Mouse (Mus musculus): ENCODE data around the gene Tnfaip8l2. TPM values are rescaled to one million over a fixed set of nuclear protein-coding genes. Genes with fewer than 3 reads are reported as not detected.

Tnfaip8l2 gene
- 30.8 and 46.2 TPM in 2 replicates for polyA plus RNA-seq (2012; rRNA removed)

DNA sequence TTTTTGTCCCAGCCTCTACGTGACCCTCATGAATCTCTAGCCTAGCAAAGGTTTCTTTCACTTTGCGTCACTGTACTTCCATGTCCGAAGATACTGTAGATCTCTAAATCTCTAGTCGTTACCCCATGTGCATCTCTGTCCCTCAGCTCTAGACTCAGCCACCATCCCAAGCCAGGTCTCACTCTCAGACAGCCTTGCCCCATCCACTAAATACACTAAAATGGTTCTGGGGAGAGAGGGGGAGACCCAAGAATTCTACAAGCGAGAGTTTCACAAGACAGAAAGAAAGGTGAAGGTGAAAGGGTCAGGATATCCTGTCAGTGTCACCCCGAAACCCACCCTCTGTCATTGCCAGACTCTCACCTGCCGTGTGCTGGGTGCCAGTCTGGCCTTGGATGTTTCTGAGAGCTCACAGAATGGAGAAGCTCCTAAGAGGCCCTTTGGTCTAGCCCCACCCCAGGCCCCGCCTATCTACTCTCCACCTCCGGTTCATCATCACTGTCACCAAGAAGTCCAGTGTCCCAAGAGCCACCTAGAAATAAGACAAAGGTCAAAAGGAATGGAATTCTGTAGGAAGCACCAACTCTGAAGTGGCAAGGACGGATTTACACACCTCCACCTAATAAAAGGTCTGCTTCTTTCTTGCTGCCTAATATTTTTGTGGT lies at the start of gene Tnfaip8l2:
Tnfaip8l2 (minus strand) TSS at position 409 of the 665 bp plus-strand sequence.
- no peak for DNase-seq (ENCODE audit: low read depth, low spot score)
- WGBS: 71% methylated on average over 10 of the region's 10 CpGs

DNA sequence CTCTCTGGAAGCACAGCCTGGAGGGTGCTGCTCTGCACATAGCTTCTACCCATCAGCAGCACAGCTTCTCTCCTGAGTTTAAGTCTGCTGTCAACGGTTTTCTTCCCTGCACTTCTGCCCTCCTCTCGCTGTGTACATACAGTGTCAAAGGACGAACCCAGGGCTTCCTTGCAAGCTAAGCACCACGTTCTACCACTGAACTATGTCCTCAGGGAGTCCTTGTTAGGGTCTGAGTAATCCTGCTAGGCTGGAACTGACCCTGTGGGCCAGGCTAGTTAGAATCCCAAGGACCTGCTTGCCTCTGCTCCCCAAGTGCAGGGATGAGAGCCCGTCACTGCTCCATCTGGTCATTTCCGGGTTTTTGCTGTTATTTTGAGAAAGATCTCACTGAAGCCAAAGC lies 44.7 kb upstream of the Tnfaip8l2 start:
- WGBS: 92% methylated on average over 6 of the region's 6 CpGs
- DNase-seq (ENCODE audit: low read depth, low spot score): no peak

DNA sequence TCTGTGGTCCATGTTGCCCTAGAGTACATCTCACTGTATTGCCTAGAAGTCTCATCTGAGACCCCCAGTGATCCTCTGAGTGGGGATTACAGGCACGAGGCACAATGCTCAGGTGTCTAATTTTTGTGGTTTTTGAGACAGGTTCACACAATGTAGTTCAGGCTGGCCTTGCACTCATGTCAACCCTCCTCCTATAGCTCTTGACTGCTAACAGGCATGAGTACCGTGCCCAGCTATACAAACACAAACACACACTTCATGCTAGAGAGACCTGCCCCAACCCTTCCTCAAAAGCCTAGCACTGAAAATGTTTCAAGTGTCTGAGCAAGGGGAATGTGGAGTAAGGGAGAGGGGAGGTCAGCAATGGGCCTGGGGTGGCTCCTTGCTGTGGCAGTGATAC lies 43.9 kb upstream of the Tnfaip8l2 start:
- 86% methylated on average over 2 of the region's 2 CpGs for whole genome bisulfite sequencing
- DNase-seq (ENCODE audit: low read depth, low spot score): no peak

DNA sequence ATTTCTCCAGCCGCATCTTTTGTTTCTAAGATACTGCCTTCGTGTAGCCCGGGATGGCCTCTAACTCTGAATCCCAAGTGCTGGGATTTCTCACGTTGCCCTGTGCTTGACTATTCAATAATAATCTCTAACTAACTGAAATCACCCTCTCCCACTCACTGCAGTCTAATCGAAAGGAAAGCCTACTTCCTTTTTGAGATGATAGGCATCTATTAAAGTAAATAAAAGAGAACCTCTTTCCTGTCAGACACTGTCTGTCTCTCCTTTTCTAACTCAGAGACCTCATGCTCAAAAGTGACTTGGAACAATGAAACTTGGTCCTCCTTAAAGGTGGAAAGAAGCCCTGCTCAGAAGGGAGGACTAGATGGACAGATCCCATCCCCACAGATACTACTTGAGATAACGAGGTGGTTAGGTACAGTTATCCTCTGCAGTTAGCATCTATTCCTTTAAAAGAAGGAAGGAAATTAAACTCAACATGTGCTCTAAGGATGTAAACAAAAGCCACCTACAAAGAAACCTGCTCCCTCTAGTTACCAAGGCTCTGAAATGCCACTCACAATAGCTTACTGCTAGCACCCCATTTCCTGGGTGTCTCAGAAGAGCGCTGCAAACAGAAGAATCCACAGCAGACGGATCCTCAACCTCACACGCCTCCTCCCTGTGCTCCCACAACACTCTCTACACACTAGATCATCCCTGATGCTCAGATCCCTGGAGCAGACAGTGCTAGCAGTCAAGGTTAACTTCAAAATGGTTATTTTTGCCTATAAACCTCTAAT lies 42.8 kb upstream of the Tnfaip8l2 start:
- DNase-seq (ENCODE audit: low read depth, low spot score): no peak
- 86% methylated on average over 9 of the region's 9 CpGs for WGBS

DNA sequence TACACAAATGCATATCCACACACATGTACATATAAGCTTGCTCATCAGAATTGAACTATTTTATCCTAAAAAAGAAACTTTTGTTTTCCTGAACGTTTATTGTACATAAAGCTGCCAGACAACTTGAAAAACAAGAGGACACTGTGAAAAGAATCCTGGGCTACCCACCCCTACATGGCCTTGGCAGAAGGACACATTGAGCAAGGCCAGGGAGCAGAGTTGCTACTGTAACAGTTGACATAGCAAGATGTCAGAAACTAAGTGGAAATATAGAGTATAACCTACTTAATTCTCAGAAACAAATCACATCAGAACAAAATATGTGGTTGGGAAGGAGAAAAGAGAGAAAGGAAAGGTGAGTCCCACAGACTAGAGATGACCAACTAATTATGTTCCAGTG lies 39.7 kb upstream of the Tnfaip8l2 start:
- WGBS: 58% methylated on average over 1 of the region's 1 CpGs
- no peak for DNase-seq (ENCODE audit: low read depth, low spot score)

DNA sequence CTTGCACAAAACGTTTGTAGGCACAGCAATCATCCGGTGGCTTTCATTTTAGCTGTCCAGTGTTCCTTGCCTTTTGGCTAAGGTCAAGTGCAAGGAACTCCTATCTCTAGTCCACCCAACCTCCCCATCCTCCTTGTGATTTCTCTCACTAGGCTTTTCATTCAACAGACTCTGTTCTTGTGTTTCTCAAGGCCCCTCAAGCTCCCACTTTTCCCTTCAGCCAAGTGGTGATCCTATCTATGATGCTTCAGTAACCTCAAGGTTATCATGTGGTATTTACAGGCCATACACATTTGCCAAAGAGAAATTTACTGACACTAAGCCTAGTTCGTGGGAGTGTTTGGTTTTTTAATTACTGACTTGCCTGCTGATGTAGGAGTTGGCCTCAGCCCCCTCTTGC lies 37.7 kb upstream of the Tnfaip8l2 start:
- no peak for DNase-seq (ENCODE audit: low read depth, low spot score)
- 57% methylated on average over 3 of the region's 3 CpGs for whole genome bisulfite sequencing

DNA sequence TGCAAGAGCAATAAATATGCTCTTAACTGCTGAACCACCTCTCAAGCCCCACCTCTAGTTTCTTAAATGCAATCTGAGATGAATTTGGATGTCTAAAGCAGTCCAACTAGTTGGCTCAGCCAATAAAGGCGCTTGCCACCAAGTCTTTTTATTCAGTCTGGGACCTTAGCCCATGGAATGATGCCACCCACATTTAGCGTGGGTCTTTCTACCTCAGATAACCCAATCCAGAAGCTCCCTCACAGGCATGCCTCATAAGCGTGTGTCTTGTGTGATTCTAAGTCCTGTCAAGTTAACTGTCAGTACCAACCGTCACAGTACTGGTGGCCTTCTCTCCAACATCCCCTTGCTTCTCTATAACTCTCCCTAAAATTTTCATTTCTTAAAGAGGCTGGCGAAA lies 36.8 kb upstream of the Tnfaip8l2 start:
- no peak for DNase-seq (ENCODE audit: low read depth, low spot score)
- WGBS: 87% methylated on average over 5 of the region's 5 CpGs

DNA sequence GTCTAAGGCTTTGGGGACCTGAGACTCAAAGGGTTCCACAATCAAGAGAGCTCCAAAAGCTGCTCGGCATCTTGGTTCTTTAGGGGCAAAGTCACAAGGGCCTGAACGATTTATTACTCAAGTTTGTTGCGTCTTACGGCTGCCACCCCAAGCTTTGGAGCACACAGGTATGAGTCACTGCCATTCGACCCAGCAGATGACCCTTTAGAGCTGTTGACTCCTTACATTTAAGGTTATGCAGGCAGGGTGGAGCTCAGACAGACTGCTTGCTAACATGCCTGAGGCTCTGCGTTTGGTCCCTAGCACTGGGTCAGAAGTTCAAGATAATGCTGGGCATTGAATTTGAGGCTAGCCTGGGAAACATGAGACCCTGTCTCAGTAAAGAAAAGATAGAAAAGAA lies 35.4 kb upstream of the Tnfaip8l2 start:
- DNase-seq (ENCODE audit: low read depth, low spot score): peak; percentile 42
- 20% methylated on average over 6 of the region's 6 CpGs for WGBS

DNA sequence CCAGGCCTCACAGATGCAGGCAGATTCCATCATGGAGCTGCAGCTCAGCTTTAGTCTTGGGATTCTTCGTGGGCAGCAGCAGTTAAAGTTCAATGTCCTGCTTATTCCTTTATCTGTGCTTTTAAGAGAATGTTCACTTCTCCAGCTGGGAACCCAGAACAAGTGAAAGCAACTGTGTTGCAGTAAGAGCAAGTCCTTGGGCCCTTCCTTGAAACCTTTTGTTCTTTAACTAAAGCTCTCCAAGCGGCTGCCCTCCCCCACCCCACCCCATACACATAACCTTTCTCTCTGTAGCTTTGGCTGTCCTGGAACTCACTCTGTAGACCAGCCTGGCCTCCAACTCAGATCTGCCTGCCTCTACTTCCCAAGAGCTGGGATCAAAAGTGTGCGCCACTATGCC lies 34.3 kb upstream of the Tnfaip8l2 start:
- DNase-seq (ENCODE audit: low read depth, low spot score): no peak
- 78% methylated on average over 3 of the region's 3 CpGs for WGBS

DNA sequence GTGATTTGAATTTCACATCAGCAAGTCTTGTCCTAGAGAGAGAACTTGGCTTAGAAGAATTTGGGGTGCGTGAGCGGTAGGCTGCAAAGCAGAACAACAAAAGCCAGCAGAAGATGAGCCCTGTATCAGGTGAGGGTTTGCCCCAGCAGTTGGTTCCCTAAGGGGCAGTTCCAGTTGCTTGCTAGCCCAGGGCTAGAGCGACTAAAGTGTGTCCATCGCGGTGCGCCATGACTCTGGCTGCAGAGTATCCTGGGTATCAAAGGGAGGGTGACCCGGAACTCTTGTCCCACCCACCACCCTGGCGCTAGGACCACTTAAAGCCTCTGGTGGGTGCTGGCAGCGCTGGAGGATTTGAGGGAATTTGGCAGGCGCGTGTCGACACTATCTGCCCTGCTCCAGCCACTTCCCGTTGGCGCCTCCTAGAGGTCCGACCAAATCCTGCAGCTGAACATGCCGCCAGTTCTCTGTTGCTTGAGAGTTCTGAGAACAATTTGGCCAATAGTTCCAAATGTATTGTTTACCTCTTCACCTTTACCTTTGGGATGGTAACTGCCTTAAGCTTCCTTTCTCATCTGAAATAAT lies 31.9 kb upstream of the Tnfaip8l2 start:
- peak; percentile 46 for DNase-seq (ENCODE audit: low read depth, low spot score)
- 18% methylated on average over 16 of the region's 16 CpGs for WGBS

DNA sequence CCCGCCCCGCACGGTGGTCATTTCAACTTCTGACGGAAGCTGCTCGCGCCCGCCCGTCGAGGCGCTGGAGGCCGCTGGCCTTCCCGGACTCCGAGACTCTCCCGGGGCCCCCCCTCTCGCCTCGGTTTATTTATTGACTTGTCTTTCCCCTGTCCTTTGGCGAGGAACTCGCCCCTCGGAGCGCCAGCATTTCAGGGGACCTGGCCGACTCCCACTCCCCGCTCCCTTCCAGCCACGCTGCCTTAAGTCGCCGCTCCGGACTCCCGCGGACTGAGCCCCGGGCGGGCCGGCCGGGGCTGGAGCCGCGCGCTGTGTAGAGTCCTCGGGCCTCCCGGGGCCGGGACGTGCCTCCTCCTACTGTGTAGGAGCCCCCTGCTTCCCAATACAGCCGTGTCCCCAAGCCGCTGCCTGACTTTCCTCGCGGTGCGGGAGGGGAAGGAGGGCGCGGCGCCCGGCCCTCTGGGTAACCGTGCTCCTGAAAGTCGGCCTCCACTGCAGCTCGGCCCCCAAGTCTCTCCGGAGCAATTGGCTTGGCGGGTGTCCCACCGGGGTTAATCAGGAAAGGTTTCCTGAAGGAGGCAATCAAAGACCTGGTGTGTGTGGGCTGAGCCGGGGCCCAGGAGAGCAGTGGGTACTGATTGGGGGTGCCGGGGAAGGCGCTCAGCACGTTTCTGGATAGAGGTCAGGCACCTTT lies 31.2 kb upstream of the Tnfaip8l2 start:
- DNase-seq (ENCODE audit: low read depth, low spot score): no peak
- 18% methylated on average over 58 of the region's 58 CpGs for WGBS

DNA sequence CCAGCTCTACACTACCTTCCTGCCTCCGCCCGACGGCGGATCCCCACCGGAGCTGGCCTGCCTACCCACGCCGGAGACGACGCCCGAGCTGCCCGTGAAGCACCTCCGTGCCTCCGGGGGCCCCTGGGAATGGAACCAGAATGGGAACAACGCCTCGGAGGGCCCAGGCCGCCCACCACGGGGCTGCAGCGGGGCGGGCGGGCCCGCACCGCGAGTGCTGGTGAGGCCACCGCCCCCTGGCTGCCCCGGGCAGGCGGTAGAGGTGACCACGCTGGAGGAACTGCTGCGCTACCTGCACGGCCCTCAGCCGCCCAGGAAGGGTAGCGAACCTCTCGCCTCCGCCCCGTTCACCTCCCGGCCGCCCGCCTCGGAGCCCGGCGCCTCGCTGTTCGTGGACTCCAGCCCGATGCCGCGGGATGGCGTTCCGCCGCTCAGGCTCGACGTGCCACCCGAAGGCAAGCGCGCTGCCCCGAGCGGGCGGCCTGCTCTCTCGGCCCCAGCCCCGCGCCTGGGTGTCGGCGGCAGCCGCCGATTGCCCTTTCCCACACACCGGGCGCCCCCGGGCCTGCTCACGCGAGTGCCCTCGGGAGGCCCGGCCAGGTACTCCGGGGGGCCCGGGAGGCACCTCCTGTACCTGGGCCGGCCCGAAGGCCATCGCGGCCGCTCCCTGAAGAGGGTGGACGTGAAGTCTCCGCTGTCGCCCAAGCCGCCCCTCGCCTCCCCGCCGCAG lies 30.5 kb upstream of the Tnfaip8l2 start:
- DNase-seq (ENCODE audit: low read depth, low spot score): no peak
- WGBS: 37% methylated on average over 79 of the region's 84 CpGs

DNA sequence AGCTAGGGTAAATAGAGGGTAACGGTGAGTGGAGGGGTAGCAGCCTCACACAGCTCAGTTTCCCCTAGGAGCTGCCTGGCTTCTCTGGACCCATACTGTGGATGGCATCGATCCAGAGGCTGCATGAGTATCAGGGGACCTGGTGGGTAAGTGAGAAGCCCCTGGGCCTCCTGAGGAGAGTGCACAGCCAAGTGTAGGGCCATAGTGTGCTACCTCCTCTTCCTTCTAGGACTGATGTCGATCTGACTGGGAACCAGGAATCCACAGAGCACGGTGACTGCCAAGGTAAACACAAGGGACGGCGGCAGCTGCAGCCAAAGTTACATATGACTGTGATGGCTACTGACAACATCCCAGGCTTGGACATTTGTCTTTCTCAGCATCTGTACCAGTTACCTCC lies 28.9 kb upstream of the Tnfaip8l2 start:
- no peak for DNase-seq (ENCODE audit: low read depth, low spot score)
- 46% methylated on average over 6 of the region's 6 CpGs for WGBS

DNA sequence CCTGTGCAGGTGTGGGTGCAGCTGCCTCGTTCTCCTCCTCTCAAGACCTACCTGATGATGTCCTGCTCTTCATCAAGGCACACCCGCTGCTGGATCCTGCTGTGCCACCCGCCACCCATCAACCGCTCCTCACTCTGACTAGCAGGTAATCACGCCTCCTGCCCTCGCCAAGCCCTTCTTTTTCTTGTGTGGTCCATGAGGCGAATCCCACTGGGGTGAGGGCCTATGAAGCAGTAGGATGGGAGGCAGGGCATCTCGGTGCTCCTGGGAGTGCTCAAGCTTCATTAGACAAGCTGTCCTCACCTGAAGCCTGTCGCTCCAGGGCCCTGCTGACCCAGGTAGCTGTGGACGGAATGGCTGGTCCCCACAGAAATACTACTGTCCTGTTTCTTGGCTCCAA lies 27.8 kb upstream of the Tnfaip8l2 start:
- 89% methylated on average over 10 of the region's 10 CpGs for WGBS
- no peak for DNase-seq (ENCODE audit: low read depth, low spot score)

DNA sequence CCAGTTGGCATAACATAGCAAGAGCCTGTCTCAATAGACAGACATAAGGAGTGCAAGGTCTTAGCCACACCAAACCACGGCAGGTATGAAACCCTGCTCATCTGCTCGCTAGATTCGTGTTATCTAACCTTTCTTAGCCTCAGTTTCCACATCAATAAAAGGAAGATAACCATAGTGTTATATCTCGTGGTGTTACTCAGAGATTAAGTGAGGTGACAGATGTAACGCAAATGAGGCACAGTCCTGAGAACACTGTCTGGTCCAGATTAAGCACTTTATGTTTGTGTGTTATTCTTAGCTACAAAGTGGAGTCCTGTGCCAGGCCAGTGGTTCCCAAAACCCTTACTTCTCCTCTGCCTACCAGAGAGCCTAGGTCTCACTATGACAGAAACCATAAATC lies 22.7 kb upstream of the Tnfaip8l2 start:
- 72% methylated on average over 5 of the region's 5 CpGs for WGBS
- DNase-seq (ENCODE audit: low read depth, low spot score): no peak

DNA sequence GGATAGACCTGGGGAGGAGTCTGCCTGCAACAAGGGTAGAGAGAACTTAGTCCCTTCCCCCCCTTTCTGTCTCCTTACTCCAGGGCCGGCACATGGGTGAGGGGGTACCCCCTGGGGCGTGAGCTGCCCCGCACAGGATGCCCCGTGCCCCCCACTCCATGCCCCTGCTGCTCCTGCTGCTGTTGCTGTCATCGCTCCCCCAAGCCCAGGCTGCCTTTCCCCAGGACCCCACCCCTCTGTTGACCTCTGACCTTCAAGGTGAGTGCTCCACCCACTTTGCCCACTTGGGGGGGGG lies 22.0 kb upstream of the Tnfaip8l2 start:
- DNase-seq (ENCODE audit: low read depth, low spot score): no peak
- 91% methylated on average over 5 of the region's 5 CpGs for WGBS

DNA sequence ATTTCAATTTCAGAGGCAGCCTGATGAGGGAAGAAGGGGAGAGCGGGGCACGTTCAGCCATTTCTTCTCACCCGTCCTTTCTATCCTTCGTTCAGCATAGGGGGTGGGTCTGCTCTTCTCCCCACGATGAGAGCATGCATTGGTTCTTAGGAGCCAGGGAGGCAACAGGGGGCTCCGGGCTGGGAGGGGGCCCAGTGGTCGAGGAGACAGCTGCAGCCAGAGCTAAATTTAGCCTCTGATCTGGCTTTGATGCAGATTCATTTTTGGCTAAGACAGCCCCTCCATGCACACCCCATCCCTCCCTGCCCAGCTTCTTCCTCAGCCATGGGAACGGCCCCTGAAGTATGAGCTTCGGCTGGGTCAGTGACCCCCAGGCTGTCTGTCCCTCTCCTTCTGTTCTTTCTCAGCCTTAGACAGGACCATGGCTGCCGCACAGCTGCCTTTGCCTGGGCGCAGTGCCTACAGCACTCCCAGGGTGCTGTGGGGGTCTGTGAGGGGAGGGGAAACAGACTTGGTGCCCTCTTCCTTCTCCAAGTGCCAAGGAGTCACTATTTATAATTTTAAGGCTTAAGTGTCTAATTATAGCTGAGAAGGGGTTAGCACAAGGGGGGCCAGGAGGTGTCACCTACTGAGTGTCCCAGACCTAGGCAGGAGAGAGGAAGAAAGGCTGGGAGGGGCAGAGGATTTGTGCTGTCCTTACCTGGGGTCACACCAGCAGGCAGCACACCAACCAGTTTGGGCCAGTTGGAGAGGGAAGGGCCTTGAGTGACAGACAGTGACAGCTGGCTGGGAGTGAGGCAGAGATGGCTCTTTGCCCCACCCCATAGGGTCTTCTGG lies 21.5 kb upstream of the Tnfaip8l2 start:
- 69% methylated on average over 11 of the region's 11 CpGs for WGBS
- no peak for DNase-seq (ENCODE audit: low read depth, low spot score)

DNA sequence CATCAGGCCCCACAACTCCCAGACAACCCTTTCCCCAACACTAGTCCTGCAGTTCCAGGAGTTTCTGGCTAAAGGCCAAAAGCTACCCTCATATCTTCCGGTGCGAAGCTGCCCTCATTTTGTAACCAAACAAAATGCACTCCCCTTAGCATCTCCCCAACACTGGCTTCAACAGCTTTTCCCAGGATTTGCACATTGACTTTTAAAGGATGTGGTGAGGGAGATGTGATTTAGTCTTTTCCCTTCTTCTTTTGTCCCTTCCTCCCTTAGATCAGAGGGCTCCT lies 20.1 kb upstream of the Tnfaip8l2 start:
- WGBS: 37% methylated on average over 2 of the region's 2 CpGs
- DNase-seq (ENCODE audit: low read depth, low spot score): no peak

DNA sequence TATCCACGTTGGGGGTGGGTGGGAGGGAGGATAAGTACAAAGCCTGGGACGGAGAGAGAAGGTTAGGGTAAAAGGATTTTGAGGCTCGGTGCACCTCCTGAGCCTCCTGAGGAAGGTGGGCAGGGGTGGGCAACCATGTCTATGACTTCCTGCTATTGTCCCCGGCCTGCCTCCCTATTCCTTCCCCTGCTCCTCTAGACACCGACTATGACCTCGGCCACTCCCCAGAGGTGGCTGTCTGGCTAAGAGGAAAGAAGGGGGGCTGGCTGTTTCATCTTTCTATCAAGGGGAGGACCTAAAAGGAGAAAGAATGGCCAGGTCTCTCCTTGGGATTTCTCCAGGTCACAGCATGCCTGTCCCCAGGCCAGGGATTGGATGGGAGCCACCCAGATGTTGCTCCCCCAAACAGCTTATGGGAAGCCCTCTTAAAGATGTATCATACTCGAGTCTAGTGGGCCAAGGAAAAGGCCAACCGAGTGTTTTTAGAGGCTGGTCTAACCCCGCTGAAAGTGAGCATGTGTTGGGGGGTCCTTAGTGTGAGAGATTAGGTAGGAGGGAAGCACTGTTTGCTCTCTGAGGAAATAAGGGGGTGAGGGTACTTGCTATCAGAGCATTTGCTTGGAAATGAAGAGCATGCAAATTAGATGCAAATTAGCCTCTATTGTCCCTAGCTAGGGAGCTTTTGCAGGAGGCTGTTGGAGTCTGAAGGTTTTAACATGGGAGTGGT lies 19.6 kb upstream of the Tnfaip8l2 start:
- no peak for DNase-seq (ENCODE audit: low read depth, low spot score)
- WGBS: 30% methylated on average over 9 of the region's 9 CpGs
